Mouse (Mus musculus) gastrocnemius, postnatal 36 days (tissue): ENCODE measurements around the gene Vps53. TPM values are rescaled to one million over a fixed set of nuclear protein-coding genes. Genes with fewer than 3 reads are reported as not detected.

Experiments
- DNase-seq, 2 experiments: peaks; one replicate each; pipeline ENCODE4 v3.0.0; 2022
- intact Hi-C: fragments of 180-260 bp; cut with DNase I; formaldehyde crosslinking; loops from one replicate; pipeline ENCODE4 v1.15.1; 2025
- total RNA-seq, 2 experiments: library from RNA; stranded (reverse); gene quantifications; 2 replicates each; pipeline ENCODE4 v1.2.3; 2021

The Vps53 gene
- total RNA-seq, 2 experiments from 2014 or later = 20.2 TPM

DNA sequence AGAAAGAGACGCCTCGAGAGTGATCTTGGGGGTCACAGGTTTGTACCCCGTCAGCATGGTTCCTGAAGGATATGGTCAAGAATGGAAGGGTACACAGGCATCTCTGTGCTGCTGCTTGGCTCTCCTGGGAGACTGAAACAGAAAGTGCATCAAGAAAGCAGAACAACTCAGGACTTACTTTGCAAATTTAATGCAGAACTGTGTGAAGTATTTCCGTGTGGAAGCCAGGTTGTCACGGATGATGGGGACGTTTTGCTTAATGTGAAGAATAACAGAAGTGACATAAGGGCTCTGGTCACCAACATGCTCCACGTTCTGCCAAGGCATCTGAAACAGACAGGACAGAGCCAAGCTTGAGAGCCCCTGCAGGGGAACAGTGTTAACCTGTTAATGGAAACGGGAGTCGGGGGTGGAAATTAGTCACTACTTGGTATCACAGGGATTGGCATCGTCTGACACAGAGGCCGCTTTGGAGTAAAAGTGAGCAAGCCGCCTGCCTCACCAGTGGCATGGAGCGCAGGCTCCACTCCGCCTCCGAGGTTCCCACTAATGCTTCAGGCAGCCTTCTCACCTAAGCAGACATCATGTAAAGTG lies 112.8 kb downstream of the Vps53 start:
- no peak for DNase-seq
- intact Hi-C loops = loop anchor here (5.0 kb wide), 1 partner anchor 34 kb away; no protein-coding TSS in a partner anchor

DNA sequence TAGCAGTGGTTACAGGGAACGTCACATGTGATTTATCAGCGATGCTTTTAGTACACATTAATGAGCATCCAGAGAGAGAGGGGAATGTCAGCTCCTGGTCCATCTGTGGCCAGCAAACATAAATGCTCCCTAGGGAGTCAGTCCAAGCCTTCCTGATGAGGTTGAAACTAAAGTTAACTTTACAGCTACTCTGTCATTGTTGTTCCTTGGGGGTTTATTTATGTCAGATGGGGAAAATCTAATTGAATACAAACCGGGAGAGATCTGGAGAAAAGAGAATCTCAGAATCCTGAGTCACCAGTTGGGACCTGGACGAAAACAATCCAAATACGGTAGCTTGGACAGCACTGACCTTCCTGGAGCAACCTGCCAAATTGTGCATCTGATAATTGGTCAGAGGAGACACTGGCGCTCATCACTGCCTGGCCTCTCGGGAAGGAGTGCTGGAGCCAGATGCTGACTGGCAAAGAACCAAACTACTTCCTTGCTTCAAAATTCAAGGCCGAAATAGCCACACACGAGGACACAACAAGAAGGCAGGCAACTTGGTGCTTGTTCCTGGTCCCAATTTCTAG lies 113.8 kb downstream of the Vps53 start:
- intact Hi-C loops = loop anchor here (5.0 kb wide), 1 partner anchor 33 kb away; no protein-coding TSS in a partner anchor
- DNase-seq = peak in 1 of 2 experiments; percentile 46

DNA sequence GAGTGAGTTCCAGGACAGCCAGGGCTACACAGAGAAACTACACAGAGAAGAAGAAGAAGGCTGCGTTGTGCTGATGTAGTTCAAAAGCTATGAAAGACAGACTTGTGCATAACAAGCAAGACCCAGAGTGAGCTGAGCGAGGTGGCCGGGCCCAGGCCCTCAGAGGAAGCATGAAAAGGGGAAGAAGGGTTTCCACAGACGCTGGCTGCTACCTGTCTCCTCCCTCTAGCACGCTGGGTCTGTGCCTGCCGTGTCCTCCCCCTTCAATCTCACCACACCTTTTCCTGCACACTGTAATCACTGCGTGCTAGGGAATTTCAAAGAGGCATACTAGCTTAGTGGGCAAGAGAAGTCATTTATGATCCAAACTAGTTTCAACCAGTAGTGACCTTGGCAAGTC lies 115.0 kb downstream of the Vps53 start:
- DNase-seq = no peak
- intact Hi-C loops = no loop called here

DNA sequence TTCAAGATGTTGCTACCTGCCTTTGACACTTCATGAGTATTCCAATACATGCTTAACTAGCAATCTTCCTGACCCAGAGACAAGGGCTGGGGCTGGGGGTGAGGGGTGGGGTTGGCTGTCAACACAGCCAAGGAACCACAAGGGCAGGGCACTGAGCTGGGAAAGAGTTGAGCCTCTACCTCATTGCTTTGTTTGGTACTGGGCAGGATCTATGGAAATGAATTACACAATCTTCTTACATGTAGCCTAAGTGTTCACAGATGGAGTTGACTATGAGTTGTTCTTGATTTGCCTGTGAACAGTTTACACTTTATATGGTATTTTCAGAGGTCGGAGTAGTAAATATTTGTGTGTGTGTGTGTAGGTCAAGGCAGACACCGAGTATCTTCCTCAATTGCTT lies 118.5 kb downstream of the Vps53 start:
- intact Hi-C loops = no loop called here
- DNase-seq = no peak

DNA sequence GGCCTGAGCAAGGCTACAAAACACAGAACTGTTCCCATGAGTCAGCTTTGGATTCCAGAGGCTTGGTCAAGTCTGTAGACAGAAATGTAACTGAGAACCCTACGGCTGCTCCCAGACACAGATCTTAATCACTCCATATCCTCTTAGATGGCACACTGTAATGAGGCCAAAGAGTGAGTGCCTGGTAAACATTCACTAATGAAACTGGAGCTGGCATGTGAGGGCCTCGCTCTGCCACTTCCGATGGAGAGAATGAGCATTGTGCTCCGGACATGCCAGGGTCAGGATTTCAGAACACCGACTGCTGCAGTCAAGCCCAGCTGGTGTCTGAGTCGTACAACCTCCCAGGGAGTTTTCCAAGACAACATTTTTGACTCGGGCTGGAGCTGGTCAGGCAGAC lies 119.5 kb downstream of the Vps53 start:
- intact Hi-C loops = no loop called here
- DNase-seq = no peak

DNA sequence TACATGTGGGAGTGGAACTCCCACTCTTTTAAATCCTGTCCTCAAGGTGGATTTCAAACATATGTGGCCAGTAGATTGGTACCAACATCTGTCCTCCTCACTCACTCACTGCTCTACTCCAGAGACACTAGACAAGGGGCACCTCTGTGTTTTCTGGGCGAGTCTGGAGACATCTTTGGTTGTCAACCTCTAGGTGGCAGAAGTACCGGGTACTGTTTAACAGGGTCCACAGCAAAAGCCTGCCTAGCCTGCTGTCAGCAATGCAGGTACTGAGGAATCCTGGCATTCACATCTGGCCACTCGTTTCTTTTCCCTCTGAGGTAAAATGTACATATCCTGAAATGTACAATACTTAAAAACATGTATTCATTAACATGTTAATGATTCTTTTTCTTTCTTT lies 123.0 kb downstream of the Vps53 start:
- DNase-seq = no peak
- intact Hi-C loops = no loop called here

DNA sequence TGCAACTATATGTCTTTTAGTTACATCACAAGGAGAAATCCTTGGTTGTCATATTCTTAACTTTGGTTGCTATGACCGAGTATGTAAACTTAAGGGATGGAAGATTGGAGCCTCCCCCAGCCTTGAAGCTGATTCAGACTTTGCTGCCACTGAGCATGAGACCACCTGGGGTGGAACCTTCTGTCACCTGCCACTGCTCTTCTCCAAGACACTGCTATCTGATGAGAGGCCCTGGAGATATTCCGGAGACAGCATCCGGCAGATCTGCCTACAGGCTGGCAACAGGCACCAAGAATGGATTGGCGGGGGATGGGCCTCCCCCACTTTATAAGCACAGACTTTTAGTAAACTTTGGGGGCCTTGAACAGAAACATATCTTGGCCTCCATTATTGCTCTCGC lies 127.0 kb downstream of the Vps53 start:
- intact Hi-C loops = no loop called here
- DNase-seq = no peak

DNA sequence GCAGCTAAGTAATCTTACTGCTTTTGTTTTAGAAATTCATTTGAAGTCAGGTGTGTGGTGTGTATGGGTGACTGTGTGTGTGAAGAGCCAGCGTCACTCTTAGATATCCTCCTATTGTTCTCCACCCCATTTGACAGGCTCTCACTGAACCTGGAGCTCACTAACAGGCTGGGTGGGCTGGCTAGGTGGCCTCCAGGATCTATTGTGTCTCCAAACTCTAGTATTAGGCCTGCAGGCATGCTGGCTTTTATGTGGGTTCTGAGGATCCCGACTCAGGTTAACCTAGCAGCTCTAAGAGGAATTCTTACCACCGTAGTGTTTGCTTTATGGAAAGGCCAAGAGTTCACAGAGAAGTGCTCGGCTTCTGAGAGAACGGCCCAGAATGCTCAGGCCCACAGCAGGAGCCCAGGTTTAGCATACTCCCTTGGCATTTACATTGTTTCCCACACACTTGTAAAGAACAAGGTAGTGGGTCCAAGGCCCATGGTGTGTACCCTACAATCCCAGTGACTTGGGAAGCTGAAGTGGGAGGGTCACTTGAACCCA lies 128.4 kb downstream of the Vps53 start:
- no peak for DNase-seq
- intact Hi-C loops = no loop called here

DNA sequence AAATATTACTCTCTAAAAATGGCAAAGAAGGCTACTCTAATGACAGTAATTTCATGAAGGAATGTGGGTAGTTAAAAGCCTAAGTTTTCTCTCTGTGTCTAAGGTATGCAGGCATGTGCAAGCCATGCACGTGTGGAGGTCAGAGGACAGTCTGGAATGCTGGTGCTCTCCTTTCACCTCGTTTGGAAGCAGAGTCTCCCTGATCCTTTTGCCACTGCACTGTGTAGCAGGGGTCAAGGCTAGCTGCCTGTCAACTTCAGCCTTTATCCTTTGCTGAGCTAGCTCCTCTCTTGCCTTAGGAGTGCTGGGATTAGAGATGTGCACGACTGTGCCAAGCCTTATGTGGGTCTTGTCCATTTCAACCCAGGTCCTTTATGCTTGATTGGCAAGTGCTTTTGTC lies 128.9 kb downstream of the Vps53 start:
- DNase-seq = no peak
- intact Hi-C loops = no loop called here

DNA sequence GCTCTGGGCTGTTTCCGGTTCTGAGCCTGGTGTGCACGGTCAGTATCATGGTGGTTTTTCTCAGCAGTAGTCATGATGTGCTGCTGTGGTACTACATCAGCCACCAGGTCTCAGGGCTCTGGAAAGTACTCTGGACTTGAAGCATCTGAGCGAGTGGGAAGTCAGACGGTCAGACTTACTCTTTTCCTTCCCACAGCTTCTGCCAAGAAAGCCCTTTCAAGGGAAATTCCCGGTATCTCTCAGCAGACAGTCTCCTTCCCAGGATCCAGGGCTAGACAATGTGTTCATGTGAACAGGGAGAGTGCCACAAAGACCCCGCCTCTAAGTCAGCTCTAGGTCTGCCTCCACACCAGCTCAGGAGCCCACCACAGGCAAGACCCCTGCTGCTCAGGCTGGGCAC lies 134.1 kb downstream of the Vps53 start:
- no peak for DNase-seq
- intact Hi-C loops = no loop called here

DNA sequence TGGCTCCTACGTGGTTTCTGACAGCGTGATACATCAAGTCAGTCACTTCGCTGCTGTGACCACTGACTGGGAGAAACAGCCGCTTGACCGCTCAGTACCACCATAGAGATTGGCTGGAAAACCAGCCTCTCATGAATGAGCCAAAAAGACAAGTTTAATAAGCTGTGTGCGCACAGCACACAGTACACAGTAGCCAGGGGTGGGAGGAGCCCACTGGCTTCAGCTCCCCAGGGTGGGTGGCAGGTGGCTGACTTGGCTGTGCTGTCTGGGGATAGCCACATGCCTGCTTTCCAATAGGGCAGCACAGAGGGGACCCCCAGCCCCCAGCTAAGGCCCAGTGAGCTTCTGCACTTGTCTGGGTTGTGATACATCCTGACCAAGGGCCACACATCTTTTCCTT lies 135.0 kb downstream of the Vps53 start:
- no peak for DNase-seq
- intact Hi-C loops = no loop called here

DNA sequence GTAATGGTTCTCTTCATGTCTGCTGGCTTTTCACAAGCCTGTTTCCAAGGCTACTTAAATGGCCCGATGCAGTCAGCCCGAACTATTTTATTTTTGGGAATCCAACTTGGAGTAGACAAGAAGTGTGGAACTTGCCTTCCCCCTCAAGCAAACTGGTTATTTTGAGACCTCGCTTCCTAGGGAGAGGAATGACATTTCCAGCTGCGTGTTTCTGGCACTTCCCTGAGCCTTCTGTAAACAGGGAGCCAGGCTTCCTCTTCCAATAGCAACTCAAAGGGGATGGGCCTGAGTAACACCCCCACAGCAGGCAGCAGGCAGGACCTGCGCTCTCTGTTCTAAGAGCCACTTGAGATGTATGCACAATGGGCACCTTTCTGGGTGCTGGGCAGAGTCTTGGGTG lies 136.6 kb downstream of the Vps53 start:
- intact Hi-C loops = no loop called here
- peak in 1 of 2 experiments; percentile 40 for DNase-seq

DNA sequence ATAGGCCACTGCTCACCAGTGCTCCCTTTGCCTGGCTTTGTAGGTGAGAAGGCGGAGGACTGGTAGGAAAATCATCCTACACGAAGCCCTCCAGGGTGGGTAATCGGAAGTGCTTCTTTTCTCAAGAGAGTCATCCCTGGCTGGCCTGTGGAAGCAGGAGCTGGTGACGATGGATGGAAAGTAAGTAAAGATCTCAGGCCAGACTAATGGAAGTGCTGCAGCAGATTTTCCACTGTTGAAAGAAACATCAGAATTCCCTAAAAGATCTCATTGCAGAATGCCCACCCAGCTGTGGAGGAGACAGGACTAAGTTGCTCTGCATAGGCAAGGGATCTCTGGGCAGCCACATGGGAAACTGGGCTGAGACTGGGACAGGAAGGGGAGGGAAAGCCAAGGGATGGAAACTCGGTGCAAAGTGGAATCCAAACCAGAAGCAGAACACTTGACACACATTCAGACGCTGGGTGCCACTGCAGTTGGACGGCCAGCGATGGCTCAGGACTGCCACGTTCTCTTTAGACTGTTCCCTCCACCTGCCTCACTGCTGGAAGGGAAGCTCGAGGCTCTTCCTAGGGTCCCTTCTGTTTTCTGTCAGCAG lies 137.3 kb downstream of the Vps53 start:
- intact Hi-C loops = no loop called here
- no peak for DNase-seq

DNA sequence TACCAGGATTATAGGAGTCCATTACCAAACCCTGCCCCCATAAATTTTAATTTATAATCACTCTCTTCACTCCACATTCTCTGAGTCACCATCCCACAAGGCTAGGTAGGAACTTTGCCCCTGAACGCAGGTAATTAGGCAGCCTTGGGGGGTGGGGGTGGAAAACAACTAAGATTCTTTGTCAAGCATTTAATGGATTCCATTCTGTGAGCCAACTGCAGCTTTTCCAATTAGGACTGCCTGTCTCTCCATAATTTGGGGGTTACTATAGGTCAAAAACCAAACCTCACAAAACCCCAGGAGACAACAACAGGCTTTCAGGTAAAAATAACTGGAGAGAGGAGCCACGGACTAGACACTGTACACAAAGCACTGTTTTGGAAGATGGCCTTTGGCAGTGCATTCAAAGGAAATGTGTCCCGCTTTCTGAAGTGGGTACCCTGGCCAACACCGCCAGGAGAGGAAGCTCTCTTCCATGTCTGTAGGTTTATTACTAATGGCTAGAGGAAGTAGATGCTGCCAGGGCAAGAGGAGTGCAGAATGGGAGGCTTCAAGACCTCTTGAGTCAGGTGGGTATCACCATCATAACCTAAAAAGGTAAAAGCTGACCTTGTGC lies 138.6 kb downstream of the Vps53 start:
- intact Hi-C loops = no loop called here
- DNase-seq = no peak

DNA sequence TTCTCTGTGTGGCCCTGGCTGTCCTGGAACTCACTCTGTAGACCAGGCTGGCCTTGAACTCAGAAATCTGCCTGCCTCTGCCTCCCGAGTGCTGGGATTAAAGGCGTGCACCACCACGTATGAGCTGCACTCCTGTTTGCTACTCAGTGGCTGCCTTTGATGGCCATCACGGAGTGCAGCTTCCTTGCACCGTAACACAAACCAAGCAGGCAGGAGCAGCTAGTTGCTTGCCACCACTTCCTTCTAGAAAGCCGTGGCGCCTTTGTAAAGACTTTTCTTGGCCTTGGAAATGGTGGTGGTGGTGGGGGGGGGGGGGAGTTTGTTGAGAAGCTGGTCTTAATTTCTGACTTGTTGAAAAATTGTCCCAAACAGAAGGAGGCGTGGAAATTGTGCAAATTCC lies 139.3 kb downstream of the Vps53 start:
- intact Hi-C loops = no loop called here
- DNase-seq = no peak

DNA sequence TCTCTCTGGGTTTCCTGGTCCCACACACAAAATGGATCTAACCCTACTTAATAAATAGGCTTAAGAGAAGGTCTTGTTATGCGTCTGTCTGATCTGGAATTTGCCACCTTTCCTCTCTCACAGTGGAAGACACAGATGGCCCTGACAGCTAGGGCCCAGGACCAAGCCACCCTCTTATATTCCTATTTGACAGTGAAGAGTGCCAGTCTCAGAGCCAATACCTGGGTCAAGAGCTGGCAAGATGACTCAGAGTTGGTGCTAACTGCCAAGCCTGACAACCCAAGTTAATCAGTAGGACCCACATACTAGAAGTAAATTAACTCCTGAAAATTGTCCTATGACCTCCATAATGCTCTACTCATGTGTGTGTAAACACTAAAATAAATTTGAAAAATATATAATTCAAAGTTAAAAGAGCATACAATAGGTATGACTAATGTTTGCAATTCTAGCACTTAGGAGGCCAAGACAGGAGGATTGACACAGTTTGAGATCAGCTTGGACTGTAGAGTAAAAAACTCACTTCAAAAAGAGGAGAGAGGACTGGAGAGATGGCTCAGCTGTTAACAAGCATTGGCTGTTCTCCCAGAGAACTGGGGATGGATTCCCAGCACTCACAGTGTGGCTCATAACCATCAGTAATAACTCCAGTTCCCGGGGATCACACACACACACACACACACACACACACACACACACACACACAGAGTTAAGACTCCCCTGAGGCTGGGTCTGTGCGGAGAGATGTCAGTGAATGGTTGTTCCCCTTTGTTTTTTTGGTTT lies 140.0 kb downstream of the Vps53 start:
- no peak for DNase-seq
- intact Hi-C loops = no loop called here

DNA sequence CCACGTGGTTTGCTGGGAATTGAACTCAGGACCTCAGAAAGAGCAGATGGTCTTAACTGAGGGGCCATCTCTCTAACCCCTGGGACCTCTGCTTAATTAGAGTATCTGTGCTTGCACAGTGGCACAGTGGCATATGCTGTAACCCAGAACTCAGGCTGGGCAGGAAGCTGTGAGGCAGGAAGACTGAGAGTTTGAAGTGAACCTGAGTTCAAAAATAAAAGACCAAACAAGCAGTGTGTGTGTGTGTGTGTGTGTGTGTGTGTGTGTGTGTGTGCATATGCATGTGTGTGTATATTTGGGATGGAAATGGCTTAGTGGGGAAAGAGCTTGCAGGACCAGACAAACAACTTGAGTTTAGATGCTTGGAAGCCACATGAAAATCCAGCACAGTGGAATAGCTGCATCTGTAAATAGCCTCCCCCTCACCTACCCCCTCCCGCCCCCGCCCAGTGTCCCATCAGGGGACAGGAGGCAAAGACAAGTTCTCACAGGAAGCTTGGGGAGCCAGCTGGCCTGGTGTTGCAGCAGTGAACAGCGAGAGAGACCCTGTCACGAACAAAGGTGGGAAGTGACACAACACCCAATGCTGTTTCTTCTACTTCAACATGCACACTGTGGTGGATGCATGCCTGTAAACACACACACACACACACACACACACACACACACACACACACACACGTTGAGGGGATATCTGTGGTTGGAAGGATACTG lies 141.7 kb downstream of the Vps53 start:
- DNase-seq = no peak
- intact Hi-C loops = no loop called here

DNA sequence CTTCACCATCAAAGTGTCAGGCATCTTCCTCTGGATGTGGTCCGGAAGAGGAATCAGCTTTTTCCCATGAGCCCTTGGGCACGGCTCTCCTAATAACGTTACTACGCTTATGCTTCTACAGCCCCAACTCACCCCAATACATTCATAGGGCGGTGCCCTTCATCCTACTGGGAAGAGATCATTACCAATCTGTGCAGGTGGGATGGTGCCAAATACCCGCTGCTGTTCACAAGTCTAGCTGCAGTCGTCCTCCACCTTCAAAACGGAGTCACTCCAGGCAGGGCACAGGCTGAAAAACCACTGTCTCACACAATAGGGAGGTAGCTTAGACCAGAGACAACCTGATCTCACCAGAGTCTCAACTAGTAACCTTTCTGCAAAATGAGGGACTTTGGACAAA lies 144.3 kb downstream of the Vps53 start:
- intact Hi-C loops = no loop called here
- no peak for DNase-seq

DNA sequence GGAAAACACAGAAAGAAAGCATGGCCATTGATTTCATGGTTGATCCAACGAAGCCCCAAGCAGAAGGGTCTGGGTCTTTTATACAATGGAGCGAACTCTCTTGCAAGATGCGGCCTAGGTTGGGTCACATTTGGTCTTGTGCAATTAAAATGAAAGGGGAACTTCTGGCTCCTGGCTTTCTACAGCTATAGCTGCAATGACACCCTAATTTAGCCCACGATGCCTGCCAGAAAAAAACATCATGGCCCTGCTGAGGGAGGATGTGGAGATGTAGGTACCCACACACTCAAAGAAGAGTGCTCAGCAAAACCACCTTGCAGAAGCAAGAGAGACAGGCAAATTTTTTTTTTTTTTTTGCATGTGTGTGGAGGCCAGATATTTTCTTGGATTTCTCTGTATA lies 145.6 kb downstream of the Vps53 start:
- intact Hi-C loops = loop anchor here (5.0 kb wide), 1 partner anchor 33 kb away; no protein-coding TSS in a partner anchor
- no peak for DNase-seq

DNA sequence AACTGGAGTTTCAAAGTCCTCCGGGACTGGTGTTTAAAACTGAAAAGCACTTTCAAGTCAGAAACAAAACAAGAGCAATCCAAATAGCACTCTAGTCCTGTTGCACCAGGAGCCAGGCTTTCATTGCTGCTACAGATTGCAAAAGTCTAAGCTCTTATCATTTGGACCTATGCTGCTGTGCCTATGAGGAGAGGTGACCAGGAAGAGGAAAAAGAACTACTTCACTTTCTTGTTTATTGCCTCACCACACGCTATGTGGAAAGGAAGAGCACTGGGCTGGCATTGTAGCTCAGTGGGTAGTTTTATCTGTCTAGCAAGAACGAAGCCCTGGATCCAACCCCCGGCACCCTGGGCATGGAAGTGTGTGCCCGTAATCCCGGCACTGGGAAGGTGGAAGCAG lies 146.1 kb downstream of the Vps53 start:
- DNase-seq = no peak
- intact Hi-C loops = loop anchor here (5.0 kb wide), 1 partner anchor 34 kb away; no protein-coding TSS in a partner anchor
